Mouse (Mus musculus) thymus, adult 2 months (tissue): ENCODE data around the gene Snta1.

Source experiments
- CTCF ChIP-seq: fragments of 200-500 bp; IDR thresholded peaks from 2 replicates; pipeline ENCODE4 v1.5.1; 2012; ENCODE audit warnings: mild to moderate bottlenecking, control low read depth, low read length, moderate library complexity, borderline replicate concordance; ENCODE audit not compliant: control insufficient read depth, poor library complexity, insufficient read depth; ENCODE audit errors: extremely low read depth
- POLR2A ChIP-seq: fragments of 200-500 bp; IDR thresholded peaks from 2 replicates; pipeline ENCODE4 v1.6.1; 2012; ENCODE audit warnings: mild to moderate bottlenecking, low read length, control low read depth, moderate library complexity; ENCODE audit not compliant: control insufficient read depth, poor library complexity, insufficient read depth; ENCODE audit errors: extremely low read depth

DNA sequence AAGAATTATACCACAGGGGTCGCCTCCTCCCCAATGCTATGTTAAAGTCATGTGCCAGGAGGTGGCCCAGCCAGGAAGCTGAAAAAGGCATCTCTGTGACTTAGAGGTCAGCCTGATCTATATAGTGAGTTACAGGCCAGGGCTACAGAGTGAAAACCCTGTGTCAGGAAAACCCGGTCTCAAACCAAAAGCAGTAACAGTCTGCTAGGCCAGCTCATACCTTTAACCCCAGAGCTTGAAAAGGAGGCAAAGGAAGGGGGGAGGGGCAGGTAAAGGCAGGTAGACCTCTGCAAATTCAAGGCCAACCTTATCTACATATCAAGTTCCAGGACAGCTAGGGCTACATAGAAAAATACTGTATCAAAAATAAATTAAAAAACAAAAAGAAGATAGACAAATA, 68.5 kb downstream of the Snta1 start:
- TF ChIP-seq CTCF (no peak), POLR2A (no peak)
